Mouse (Mus musculus) regulatory T cell (primary cell): ENCODE results near the gene Ap5s1.
"Not testable (repeated sequence)": the region's sequence is repeated elsewhere in the genome, so short reads cannot be mapped to it uniquely, and the experiment has no call there.

Source experiments
- in situ Hi-C: fragments of 300-600 bp; cut with MboI, MseI; formaldehyde crosslinking; loops from one replicate; pipeline ENCODE4 v1.15.1; 2025; ENCODE audit warnings: high pct_unique_total_duplicates

Ap5s1 gene

GRCm38 (mm10) chr2:131215941-131216858, 9.3 kb downstream of the Ap5s1 start:
- in situ Hi-C loops, result no loop called here

- in situ Hi-C loops, result loop anchor here (5.0 kb wide), 1 partner anchor 37 kb away; no protein-coding TSS in a partner anchor
These were observed 13.2 kb downstream of the Ap5s1 start for GRCm38 (mm10) chr2:131220030-131220429.

- in situ Hi-C loops, result loop anchor here (5.0 kb wide), 1 partner anchor 35 kb away; no protein-coding TSS in a partner anchor
These were observed 15.1 kb downstream of the Ap5s1 start for GRCm38 (mm10) chr2:131221853-131222515.

DNA sequence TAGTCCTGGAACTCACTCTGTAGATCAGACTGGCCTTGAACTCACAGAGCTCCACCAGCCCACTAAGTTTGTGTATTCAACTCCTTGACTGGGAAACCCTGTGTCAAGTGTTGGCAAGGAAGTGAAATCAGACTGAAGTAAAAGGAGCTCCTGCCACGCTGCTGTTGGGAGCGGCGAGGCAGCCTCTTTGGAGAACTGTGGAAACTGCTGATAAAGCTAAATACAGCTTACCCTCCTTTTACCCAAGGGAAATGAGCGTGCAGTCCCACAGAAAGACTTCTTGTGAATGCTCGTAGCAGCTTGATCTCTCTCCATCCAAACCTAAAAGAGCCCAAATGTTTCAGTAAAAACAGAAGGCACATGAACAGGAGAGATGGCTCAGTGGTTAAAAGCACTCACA, 15.7 kb downstream of the Ap5s1 start:
- in situ Hi-C loops, result loop anchor here (5.0 kb wide), 1 partner anchor 35 kb away; no protein-coding TSS in a partner anchor

GRCm38 (mm10) chr2:131223569-131223968, 16.7 kb downstream of the Ap5s1 start:
- in situ Hi-C loops, result loop anchor here (5.0 kb wide), 1 partner anchor 34 kb away; no protein-coding TSS in a partner anchor

DNA sequence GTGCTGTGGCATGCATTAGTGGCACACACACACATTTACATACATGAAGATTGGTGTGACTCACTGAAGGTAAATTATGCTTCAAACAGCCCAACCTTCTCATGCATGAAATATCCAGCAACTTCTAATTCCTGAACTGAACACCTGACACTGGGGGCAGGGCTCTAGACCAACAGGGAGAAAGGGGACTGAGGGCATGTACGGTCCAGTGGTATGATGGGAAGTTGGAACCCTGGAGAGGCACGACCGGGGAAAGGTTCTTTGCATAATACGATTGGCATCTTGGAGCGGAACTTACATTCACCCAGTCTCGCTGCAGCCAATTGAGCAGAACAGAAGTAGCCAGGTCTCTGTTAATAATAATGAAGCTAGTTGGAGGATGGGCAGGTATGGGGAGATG, 18.3 kb downstream of the Ap5s1 start:
- in situ Hi-C loops, result no loop called here

- in situ Hi-C loops, result not testable (repeated sequence)
These were observed 19.8 kb downstream of the Ap5s1 start for GRCm38 (mm10) chr2:131226669-131227068.

DNA sequence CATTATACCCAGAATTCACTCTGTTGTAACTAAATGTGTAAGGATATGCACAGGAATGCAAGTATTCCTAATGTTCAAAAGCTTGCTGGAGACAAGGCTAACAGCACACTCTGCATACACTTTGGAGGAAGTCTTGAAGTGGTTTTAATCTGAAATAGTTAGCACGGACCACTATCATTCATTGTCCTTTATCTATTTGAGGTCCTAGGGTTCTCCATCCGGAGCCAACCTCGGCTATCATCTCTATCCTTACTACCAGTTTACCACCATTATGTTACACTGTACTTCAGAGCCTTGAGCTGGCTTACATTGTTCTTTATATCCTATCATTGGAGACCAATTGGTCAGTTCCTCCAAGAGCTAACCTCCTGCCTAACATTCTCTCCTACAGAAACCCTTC, 20.4 kb downstream of the Ap5s1 start:
- in situ Hi-C loops, result no loop called here

- in situ Hi-C loops, result no loop called here
These were observed 25.7 kb downstream of the Ap5s1 start for GRCm38 (mm10) chr2:131232558-131232957.

- in situ Hi-C loops, result no loop called here
These were observed 26.6 kb downstream of the Ap5s1 start, which contains the start of gene Mavs for GRCm38 (mm10) chr2:131233307-131234126. Mavs (plus strand) TSS chr2:131234063.

- in situ Hi-C loops, result no loop called here
These were observed 27.3 kb downstream of the Ap5s1 start for GRCm38 (mm10) chr2:131234127-131234650.

DNA sequence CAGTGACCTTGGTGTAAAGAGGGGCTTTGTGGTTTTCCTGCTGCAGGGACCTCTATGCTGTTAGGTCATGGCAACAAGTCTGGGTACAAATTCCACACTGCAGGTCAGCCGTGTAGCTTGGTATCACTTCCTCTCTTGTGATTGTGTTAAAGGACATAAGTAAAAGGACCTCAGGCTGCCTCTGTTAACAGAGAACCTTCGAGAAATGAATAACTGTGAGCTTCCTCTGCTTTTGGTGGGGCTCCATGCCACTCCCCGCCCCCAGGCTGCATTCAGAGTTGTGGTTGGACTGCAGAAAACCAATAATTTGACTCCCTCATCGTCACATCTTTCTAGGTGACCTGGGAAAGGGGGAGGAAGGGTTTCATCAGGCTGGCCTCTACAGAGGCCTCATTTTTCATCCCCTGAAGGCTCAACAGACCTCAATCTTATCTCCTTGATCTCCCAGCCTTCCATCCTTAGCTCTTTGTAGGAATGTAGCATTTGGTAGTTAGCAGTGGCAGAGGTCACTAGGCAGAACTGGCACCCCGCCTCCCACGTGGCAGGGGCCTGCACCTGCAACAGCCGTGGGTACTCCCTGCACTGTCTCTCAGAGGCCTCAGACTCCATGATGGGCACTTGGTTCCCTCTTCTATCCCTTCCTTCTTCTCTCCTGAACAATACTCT, 28.2 kb downstream of the Ap5s1 start:
- in situ Hi-C loops, result no loop called here

DNA sequence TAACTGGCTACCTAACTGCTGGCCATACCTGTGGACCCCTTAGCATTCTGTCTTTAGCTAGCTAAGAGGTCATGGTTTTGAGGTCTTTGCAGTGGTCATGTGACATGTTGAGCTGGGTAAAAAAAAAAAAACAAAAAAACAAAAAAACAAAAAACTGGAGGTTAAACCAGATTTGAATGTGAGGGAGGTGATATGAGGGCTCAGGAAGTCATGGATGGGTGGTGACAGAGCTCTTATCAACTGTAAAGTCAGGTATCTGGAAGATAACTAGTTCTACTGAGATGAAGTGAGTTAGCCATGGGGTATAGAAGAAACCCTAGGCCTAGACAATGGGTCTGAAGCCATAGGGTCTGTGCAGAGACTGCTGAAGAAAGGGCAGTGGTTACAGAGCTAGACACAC, 35.3 kb downstream of the Ap5s1 start:
- in situ Hi-C loops, result no loop called here

- in situ Hi-C loops, result no loop called here
These were observed 36.1 kb downstream of the Ap5s1 start for GRCm38 (mm10) chr2:131242929-131243328.

GRCm38 (mm10) chr2:131253681-131254328, 46.9 kb downstream of the Ap5s1 start:
- in situ Hi-C loops, result loop anchor here (5.0 to 10.0 kb wide), 2 partner anchors 162 to 1431 kb away; partner anchors contain the start of gene Shld1

DNA sequence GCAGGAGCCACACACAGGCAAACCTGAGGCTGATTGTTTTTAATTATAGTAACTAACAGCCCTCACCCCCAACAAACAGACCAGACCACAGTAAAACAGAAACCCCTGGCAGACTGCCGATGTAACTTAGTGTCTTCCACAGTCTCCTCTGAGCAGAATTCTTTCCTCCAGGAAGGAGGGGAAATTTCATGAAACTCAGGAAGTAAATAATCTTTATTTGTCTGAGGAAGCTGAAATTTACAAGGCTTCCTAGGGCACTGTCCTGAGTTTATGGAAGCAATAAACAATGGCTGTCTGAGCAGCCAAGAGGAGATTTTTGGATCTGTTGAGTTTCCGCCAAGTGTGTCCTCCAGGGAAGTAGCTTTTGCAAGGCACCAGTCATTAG, 47.4 kb downstream of the Ap5s1 start:
- in situ Hi-C loops, result loop anchor here (5.0 to 10.0 kb wide), 2 partner anchors 162 to 1430 kb away; partner anchors contain the start of gene Shld1

- in situ Hi-C loops, result loop anchor here (5.0 to 10.0 kb wide), 2 partner anchors 33 to 1429 kb away; partner anchors contain the start of gene Shld1
These were observed 48.9 kb downstream of the Ap5s1 start for GRCm38 (mm10) chr2:131255738-131256137.

DNA sequence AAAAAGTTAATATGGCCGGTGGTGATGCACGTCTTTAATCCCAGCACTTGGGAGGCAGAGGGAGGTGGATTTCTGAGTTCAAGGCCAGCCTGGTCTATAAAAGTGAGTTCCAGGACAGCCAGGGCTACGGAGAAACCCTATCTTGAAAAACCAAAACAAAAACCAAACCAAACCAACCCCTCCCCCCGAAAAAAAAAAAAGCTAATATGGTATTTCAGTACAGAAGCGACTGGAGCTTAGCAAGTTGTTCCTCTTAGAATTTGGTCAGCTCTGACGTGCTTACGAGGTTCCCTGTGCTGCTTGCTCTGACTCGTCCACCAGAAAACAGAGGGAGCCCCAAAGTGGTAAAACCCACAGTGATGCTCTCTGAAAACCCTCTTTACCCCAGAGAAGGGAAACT, 51.8 kb downstream of the Ap5s1 start:
- in situ Hi-C loops, result loop anchor here (5.0 to 10.0 kb wide), 2 partner anchors 36 to 1426 kb away; partner anchors contain the start of gene Shld1

DNA sequence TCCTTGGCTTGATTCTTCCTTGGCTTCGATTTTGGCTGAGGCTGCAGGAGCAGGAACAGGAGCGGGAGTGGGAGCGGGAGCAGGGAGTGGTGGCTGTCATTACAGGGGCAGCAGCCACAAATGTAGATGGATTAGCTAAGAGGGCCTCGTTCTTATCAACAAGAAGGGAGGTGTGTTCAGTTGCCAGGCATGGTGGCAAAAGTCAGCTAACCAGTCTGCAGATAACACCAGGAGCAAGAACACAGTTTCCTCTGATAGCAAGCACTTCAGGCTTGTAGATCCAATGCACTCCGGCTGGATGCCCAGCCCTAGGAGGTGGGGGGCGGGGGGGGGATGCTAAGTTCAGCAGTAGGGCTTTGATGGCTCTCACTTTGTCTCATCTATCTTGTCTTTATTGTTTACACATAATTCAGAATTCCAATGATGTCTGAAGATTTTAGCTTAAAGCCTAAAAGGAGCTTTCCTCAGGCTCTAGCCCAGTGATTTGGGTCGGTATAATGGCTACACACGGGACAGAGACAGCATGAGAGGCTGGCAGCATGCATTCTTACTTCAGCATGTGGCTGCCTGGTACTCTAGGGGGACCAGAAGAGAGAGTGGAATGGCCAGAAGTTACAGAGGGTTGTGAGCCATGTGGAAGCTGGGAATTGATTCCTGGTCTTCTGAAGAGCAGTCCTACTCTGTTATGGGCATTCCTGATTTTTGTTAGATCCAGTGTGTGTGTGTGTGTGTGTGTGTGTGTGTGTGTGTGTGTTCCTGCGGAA, 53.8 kb downstream of the Ap5s1 start:
- in situ Hi-C loops, result no loop called here
